Mouse (Mus musculus) liver, embryonic 13.5 days (tissue): ENCODE results near the gene Loxl1. TPM values are rescaled to one million over a fixed set of nuclear protein-coding genes. Genes with fewer than 3 reads are reported as not detected.

Experiments used
- ATAC-seq: fragments of 200-750 bp; cut with Nextera tagmentation; 2 replicates; pipeline ENCODE4 v1.8.0; 2017; ENCODE audit warnings: low read depth, mild to moderate bottlenecking, moderate number of reproducible peaks, moderate library complexity
- DNase-seq: peaks from one replicate; pipeline ENCODE4 v3.0.0; 2022
- H3K27ac ChIP-seq: fragments of 300-500 bp; sonication (generic); 2 replicates; pipeline ENCODE4 v1.5.1; 2015; ENCODE audit warnings: moderate library complexity, mild to moderate bottlenecking, inconsistent platforms
- H3K27me3 ChIP-seq: fragments of 300-500 bp; sonication (generic); 2 replicates; pipeline ENCODE4 v1.6.1; 2015; ENCODE audit warnings: mild to moderate bottlenecking, inconsistent platforms
- H3K36me3 ChIP-seq: fragments of 300-500 bp; sonication (generic); 2 replicates; pipeline ENCODE4 v1.6.1; 2015; ENCODE audit warnings: mild to moderate bottlenecking, inconsistent platforms
- H3K4me1 ChIP-seq: fragments of 300-500 bp; sonication (generic); replicated peaks from 2 replicates; pipeline ENCODE4 v1.6.1; 2015; ENCODE audit warnings: inconsistent platforms
- H3K4me2 ChIP-seq: fragments of 300-500 bp; sonication (generic); 2 replicates; pipeline ENCODE4 v1.6.1; 2015; ENCODE audit warnings: inconsistent platforms, mild to moderate bottlenecking, moderate library complexity
- H3K4me3 ChIP-seq: fragments of 300-500 bp; sonication (generic); replicated peaks from 2 replicates; pipeline ENCODE4 v1.5.1; 2015; ENCODE audit warnings: mild to moderate bottlenecking, inconsistent platforms
- H3K9ac ChIP-seq: fragments of 300-500 bp; sonication (generic); 2 replicates; pipeline ENCODE4 v1.6.1; 2015; ENCODE audit warnings: mild to moderate bottlenecking, inconsistent platforms
- H3K9me3 ChIP-seq: fragments of 300-500 bp; sonication (generic); replicated peaks from 2 replicates; pipeline ENCODE4 v1.6.1; 2016; ENCODE audit warnings: inconsistent platforms
- WGBS: fragments of 180-500 bp; shearing (Covaris S2); methylation state at CpG from one replicate; pipeline ENCODE4 v1.1.7; 2015; ENCODE audit not compliant: insufficient replicate concordance; 5-methylcytosine and 5-hydroxymethylcytosine counted together
- polyA plus RNA-seq: library from polyadenylated mRNA; unstranded; fragments of >200 nt; fragmentation: Nextera tagmentation; extraction: Ambion mirVana; gene quantifications from 2 replicates; pipeline ENCODE4 v1.2.1, GENCODE M21; 2015

The Loxl1 gene
- polyA plus RNA-seq: 2.1 and 2.5 TPM in 2 replicates

DNA sequence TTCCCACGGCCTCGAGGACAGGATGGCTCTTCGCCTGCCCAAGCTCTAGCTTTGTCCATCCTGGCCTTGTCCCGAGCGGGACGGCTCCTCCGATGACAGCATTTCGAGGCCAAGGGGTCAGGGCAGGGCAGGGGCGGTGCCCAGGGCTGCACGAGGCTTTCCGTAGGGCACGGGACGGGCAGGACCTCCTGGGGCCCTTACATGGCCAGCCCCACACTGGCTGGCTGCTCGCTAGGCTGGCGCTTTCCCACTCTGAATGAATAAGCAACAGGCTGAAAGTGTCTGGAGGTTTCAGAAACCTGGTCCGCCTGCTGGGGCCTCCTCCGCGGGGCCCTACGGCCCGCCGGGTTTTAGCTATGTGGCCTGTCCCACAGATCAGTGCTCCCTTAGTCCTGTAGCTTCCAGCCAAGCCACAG lies at the start of gene Loxl1:
Gene Loxl1, minus strand, starts transcription at position 243 of the 416 bp plus-strand sequence.
- DNase-seq (no peak), ATAC-seq (no peak)
- Histone ChIP-seq H3K4me1 (peaks cover 13% of the 10 kb centered on the region; the same call in 1 of the 2 replicates), H3K36me3 (no peaks in the 10 kb centered on the region), H3K27me3 (peaks cover 53% of the 10 kb centered on the region), H3K4me2 (peak within 1 kb of the TSS; percentile 53), H3K4me3 (peak within 1 kb of the TSS; percentile 39), H3K9me3 (no peaks in the 10 kb centered on the region), H3K27ac (no peak within 1 kb of the TSS), H3K9ac (peak within 1 kb of the TSS; percentile 4; the same call in 1 of the 2 replicates)
- 4% methylated on average over 21 of the region's 21 CpGs for WGBS

DNA sequence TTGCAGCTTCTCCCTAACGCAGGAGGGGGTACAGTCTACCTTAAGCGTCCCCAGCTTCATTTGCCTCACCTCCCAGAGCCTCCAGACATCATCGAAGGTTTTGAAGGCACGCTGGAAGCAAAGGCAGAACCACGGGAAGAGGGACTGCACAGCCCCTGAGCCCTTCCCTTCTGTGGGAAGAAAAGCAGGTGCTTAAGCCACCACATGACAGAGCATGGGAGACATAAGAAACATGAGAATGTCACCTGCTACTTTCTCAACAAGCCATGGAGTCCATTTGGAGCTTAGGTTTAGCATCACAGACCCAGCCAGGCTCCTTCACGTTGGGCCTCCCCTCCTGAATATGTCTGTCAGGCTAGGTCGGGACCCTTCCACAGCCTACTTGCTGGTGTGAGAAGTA lies 49.0 kb upstream of the Loxl1 start:
- no peaks in the 10 kb centered on the region for H3K36me3 ChIP-seq
- no peak overlapping the region for H3K9ac ChIP-seq
- no peak overlapping the region for H3K4me3 ChIP-seq
- H3K27me3 ChIP-seq: no peaks in the 10 kb centered on the region
- ATAC-seq (no peak), DNase-seq (no peak)
- no peak overlapping the region for H3K27ac ChIP-seq
- H3K4me2 ChIP-seq: no peak overlapping the region
- WGBS: 60% methylated on average over 7 of the region's 7 CpGs
- no peaks in the 10 kb centered on the region for H3K9me3 ChIP-seq
- no peaks in the 10 kb centered on the region for H3K4me1 ChIP-seq

DNA sequence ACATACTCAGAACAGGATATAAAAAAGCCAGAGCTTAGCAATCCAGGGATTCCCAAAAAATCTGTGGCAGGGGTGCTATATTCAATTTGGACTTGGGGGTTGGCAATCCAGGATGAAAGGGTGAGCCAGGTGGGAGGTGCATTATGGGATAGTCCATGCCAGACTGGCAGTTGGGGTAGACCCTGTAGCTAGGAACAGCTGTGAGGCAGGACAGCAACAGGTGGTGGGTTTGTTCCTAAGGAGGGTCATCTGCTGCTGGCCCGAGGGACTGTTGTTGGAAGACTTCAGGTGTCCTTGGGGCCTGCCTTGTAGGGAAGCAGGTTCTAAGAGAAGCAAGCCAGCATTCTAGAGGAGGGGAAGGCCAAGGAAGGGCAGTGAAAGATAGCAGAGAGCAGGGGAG lies 48.4 kb upstream of the Loxl1 start:
- H3K27me3 ChIP-seq: no peaks in the 10 kb centered on the region
- no peak for DNase-seq
- no peaks in the 10 kb centered on the region for H3K4me1 ChIP-seq
- H3K9me3 ChIP-seq: no peaks in the 10 kb centered on the region
- H3K27ac ChIP-seq: no peak overlapping the region
- no peak overlapping the region for H3K4me2 ChIP-seq
- ATAC-seq: no peak
- no peaks in the 10 kb centered on the region for H3K36me3 ChIP-seq
- H3K9ac ChIP-seq: no peak overlapping the region
- 75% methylated on average over 1 of the region's 1 CpGs for WGBS
- no peak overlapping the region for H3K4me3 ChIP-seq

DNA sequence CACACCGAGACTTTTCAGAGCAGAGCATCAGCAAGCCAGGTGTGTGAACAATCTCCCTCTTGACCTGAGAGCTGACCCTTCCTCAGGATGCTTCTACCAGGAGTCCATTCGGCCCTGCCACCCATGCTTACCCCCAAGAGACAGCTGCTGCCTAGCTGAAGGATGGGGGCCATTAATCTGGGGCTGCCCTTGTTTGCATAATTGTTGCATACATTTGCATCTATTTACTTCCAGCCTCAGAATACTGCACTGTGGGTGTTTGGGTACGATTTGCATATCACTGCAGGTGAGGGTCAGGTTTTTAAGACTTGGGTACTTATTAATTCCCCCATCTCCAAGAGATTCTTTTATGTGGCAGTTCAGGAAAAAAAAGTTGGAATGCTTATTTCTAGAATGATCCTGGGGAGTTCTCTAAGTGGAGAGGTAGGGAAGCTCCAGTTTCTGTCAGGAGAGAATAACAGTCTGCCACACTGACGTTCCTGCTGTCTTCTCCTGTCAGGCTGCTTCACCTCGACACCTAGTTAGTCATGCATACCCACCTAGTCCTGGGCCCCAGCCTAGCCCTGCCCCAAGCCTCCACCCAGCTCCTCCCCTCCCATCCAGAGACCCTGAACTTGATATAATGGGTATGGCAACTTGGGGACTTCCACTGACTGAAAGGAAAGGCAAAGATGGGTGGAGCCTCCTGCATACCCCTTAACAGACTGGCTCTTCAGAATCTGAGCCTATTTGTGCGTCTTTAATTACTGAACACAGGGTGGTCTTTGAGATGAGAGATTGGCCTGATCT lies 42.5 kb upstream of the Loxl1 start:
- Histone ChIP-seq H3K4me1 (no peaks in the 10 kb centered on the region), H3K36me3 (no peaks in the 10 kb centered on the region), H3K4me2 (no peak overlapping the region), H3K9me3 (no peaks in the 10 kb centered on the region), H3K4me3 (no peak overlapping the region), H3K27ac (no peak overlapping the region), H3K27me3 (no peaks in the 10 kb centered on the region), H3K9ac (no peak overlapping the region)
- no peak for ATAC-seq
- 26% methylated on average over 6 of the region's 6 CpGs for WGBS
- no peak for DNase-seq

DNA sequence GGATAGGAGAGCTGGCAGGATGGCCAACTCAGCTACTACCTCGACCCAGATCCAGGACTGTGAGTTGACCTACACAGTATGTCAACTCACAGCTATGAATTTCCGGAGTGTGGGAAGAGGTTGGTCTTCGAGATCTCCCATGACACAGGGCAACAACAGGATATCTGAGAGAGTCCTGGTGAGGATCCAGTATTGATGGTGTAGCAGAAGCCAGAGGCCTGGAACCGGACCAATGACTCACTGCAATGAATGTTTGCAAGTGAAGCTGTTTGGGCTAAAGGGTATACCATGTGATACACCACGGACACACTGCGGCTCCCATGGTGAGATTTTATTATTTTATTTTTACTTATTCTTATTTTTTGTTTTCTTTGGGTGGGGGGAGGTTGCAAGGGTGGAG lies 41.7 kb upstream of the Loxl1 start:
- Histone ChIP-seq H3K27ac (no peak overlapping the region), H3K4me2 (no peak overlapping the region), H3K4me3 (no peak overlapping the region), H3K27me3 (no peaks in the 10 kb centered on the region), H3K9me3 (no peaks in the 10 kb centered on the region), H3K4me1 (no peaks in the 10 kb centered on the region), H3K9ac (no peak overlapping the region), H3K36me3 (no peaks in the 10 kb centered on the region)
- 62% methylated on average over 6 of the region's 6 CpGs for WGBS
- ATAC-seq (no peak), DNase-seq (no peak)

DNA sequence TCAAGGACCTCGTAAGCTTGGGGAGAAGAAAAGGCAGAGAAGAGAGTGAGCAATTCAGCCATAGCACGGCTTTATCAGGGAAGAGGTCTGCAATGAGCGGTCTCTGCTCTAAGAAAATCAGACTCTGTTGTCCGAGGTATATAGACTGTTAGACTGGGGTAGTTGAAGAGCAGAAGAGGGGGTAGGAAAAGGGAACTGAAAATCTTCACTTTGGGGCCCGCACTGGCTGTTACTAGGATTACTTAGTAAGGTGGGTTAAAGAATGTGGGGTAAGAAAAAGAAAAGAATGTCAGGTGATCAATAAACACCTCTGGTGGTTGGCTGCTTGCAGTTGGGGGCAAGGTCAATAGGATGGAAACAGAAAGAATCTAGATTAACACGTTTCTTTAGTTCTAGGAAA lies 40.2 kb upstream of the Loxl1 start:
- no peak overlapping the region for H3K27ac ChIP-seq
- DNase-seq (no peak), ATAC-seq (no peak)
- H3K27me3 ChIP-seq: no peaks in the 10 kb centered on the region
- 63% methylated on average over 6 of the region's 6 CpGs for WGBS
- no peaks in the 10 kb centered on the region for H3K4me1 ChIP-seq
- H3K4me2 ChIP-seq: no peak overlapping the region
- no peak overlapping the region for H3K9ac ChIP-seq
- H3K9me3 ChIP-seq: no peaks in the 10 kb centered on the region
- H3K4me3 ChIP-seq: no peak overlapping the region
- no peaks in the 10 kb centered on the region for H3K36me3 ChIP-seq

DNA sequence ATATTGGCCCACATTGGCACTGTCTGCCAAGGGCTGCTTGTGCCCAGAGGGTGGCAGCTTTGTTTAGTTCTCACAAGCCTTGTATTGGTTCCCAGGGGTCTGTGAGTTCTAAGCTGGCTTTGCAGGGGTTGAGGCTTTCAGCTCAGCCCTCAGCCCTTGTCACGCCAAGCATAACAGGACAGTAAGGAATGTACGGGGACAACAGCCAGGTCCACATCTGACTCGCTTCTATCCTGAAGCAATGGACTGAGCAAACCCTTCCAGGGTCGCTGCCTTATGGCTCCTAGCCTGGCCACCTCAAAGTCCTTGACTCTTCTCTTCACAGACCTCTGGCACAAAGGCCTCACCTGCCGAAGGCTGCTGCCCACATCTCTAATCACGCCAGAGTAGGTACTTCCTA lies 34.8 kb upstream of the Loxl1 start:
- Histone ChIP-seq H3K27ac (no peak overlapping the region), H3K9me3 (no peaks in the 10 kb centered on the region), H3K4me2 (no peak overlapping the region), H3K4me3 (no peak overlapping the region), H3K27me3 (no peaks in the 10 kb centered on the region), H3K9ac (no peak overlapping the region), H3K36me3 (no peaks in the 10 kb centered on the region), H3K4me1 (no peaks in the 10 kb centered on the region)
- ATAC-seq (no peak), DNase-seq (no peak)
- 65% methylated on average over 6 of the region's 6 CpGs for WGBS

DNA sequence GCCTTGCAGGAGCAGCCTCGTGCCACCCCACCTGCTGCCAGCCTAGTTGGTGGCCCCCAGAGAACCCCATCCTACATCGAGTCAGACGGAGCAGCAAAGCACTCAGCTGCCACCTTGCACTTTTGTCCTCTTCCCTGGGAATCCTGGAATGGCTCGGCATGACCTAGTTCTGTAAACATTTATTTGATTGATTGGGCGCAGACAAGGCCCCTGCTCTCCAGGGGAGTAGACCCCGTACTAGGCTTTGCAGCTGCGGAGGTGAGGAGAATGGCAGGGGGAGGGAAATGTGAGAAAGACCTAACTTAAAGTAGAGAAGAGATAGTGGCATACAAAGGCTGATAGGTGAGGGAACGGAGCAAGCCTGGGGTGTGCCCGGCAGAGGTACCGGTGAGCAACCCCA lies 33.5 kb upstream of the Loxl1 start:
- Histone ChIP-seq H3K9ac (no peak overlapping the region), H3K27me3 (no peaks in the 10 kb centered on the region), H3K4me2 (no peak overlapping the region), H3K4me3 (no peak overlapping the region), H3K27ac (no peak overlapping the region), H3K36me3 (no peaks in the 10 kb centered on the region), H3K9me3 (no peaks in the 10 kb centered on the region), H3K4me1 (no peaks in the 10 kb centered on the region)
- ATAC-seq: no peak
- DNase-seq: no peak
- WGBS: 37% methylated on average over 10 of the region's 10 CpGs

DNA sequence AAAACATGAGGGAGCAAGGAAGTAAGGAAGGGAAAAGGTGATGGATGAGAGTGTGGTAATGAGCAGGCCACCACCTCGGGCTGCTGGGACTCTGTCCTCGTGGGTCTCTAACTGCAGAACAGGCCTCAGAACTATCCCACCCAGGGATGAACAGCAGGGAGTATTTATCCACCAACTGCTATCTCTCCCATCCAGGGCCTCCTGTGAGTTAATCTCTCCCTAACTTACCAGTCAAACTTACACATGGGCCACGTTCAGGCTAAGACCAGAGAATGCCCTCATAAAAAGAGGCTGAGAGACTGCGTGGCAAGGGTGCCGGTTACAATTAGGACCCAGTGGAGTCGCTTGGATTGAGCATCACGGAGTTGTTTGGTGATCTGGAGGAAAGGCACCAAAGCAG lies 33.0 kb upstream of the Loxl1 start:
- no peaks in the 10 kb centered on the region for H3K4me1 ChIP-seq
- no peak overlapping the region for H3K4me3 ChIP-seq
- no peak overlapping the region for H3K9ac ChIP-seq
- H3K9me3 ChIP-seq: no peaks in the 10 kb centered on the region
- no peaks in the 10 kb centered on the region for H3K36me3 ChIP-seq
- no peak overlapping the region for H3K27ac ChIP-seq
- no peak overlapping the region for H3K4me2 ChIP-seq
- no peak for DNase-seq
- ATAC-seq: no peak
- H3K27me3 ChIP-seq: no peaks in the 10 kb centered on the region
- 42% methylated on average over 7 of the region's 7 CpGs for WGBS

DNA sequence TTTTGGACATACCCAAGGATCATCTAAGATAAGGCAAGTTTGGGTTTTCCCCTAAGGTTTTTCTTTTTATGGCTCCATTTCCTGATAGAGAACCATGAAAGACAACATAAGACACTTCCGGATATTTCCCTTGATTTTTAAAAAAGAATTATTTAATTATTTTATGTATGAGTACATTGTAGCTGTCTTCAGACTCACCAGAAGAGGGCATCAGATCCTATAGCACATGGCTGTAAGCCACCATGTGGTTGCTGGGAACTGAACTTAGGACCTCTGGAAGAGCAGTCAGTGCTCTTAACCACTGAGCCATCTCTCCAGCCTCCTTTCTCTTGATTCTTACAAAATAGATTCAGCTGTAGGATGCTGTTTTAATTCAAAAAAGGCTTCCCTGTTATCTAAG lies 28.8 kb upstream of the Loxl1 start:
- H3K4me1 ChIP-seq: no peaks in the 10 kb centered on the region
- ATAC-seq (no peak), DNase-seq (no peak)
- no peak overlapping the region for H3K4me2 ChIP-seq
- H3K9me3 ChIP-seq: no peaks in the 10 kb centered on the region
- H3K27ac ChIP-seq: no peak overlapping the region
- H3K4me3 ChIP-seq: no peak overlapping the region
- no peak overlapping the region for H3K9ac ChIP-seq
- no peaks in the 10 kb centered on the region for H3K27me3 ChIP-seq
- no peaks in the 10 kb centered on the region for H3K36me3 ChIP-seq
- 67% methylated on average over 1 of the region's 1 CpGs for WGBS

DNA sequence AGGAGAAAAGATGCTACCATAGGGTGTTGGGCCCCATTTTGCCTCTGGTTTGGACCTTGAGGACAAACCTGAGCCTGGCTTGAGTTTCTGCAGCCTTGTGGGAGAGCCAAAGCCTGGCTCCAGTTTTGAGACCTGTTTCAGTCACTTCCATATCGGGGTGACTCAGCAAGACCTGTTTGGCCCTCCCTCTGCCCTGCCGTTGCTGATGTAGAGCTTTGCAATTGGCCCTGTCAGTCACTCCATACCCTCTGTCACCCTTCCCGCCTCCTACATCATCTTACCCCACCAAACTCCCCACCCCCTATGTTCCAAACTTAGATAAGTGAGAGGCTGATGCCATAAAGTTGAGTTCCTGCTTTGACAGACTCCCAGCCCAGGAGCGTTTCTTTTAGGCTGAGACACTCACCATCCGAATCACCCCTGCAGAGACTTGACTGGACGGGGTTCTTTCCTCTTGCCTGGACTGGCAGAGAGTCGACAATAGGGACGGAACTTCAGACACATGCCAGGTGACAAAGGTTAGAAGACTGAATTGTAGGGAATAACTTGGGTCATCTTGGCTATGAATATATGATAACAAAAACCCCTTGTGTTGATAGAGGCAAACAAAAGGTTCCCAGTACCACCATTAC lies 23.8 kb upstream of the Loxl1 start:
- DNase-seq (no peak), ATAC-seq (no peak)
- Histone ChIP-seq H3K4me2 (no peak overlapping the region), H3K36me3 (no peaks in the 10 kb centered on the region), H3K4me1 (no peaks in the 10 kb centered on the region), H3K27me3 (no peaks in the 10 kb centered on the region), H3K9me3 (no peaks in the 10 kb centered on the region), H3K4me3 (no peak overlapping the region), H3K9ac (no peak overlapping the region), H3K27ac (no peak overlapping the region)
- WGBS: 52% methylated on average over 8 of the region's 8 CpGs

DNA sequence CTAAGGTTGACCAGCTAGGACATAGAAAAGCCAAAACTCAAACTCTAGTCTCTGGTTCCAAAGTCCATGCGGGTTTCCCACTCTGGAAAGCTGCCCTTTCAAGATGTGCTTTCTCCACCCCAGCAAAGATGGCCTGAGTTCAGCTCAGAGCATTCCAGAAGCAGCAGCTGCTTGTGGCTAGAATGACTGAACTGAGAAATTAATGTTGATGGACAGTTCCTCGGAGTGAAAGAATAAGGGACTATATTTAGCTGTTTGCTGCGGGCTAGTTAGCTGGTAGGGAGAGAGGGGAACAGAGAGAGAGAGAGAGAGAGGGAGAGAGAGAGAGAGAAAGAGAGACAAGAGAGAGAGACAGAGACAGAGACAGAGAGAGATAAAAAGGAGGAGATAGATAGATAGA lies 18.3 kb upstream of the Loxl1 start:
- DNase-seq (no peak), ATAC-seq (no peak)
- no peaks in the 10 kb centered on the region for H3K27me3 ChIP-seq
- 48% methylated on average over 3 of the region's 3 CpGs for WGBS
- H3K36me3 ChIP-seq: no peaks in the 10 kb centered on the region
- H3K4me1 ChIP-seq: no peaks in the 10 kb centered on the region
- no peak overlapping the region for H3K4me3 ChIP-seq
- H3K27ac ChIP-seq: no peak overlapping the region
- H3K4me2 ChIP-seq: no peak overlapping the region
- no peak overlapping the region for H3K9ac ChIP-seq
- no peaks in the 10 kb centered on the region for H3K9me3 ChIP-seq
